Mouse (Mus musculus) heart, embryonic 13.5 days (tissue): ENCODE data around the gene Prkg1. TPM values are rescaled to one million over a fixed set of nuclear protein-coding genes. Genes with fewer than 3 reads are reported as not detected.
A peak's percentile ranks its signal among the peaks of the same experiment; 100 is the strongest.

Experiments
- ATAC-seq: fragments of 200-750 bp; cut with Nextera tagmentation; 2 replicates; pipeline ENCODE4 v1.8.0; 2017; ENCODE audit warnings: moderate TSS enrichment; ENCODE audit not compliant: insufficient number of reproducible peaks, low FRiP score, low TSS enrichment; ENCODE audit errors: extremely low read depth
- H3K27ac ChIP-seq: fragments of 300-500 bp; sonication (generic); replicated peaks from 2 replicates; pipeline ENCODE4 v1.5.1; 2015; ENCODE audit warnings: moderate library complexity, mild to moderate bottlenecking, inconsistent platforms
- H3K27me3 ChIP-seq: fragments of 300-500 bp; sonication (generic); replicated peaks from 2 replicates; pipeline ENCODE4 v1.6.1; 2015; ENCODE audit warnings: mild to moderate bottlenecking, inconsistent platforms
- H3K36me3 ChIP-seq: fragments of 300-500 bp; sonication (generic); 2 replicates; pipeline ENCODE4 v1.6.1; 2015; ENCODE audit warnings: mild to moderate bottlenecking, inconsistent platforms
- H3K4me1 ChIP-seq: fragments of 300-500 bp; sonication (generic); 2 replicates; pipeline ENCODE4 v1.6.1; 2015; ENCODE audit warnings: inconsistent platforms
- H3K4me2 ChIP-seq: fragments of 300-500 bp; sonication (generic); 2 replicates; pipeline ENCODE4 v1.6.1; 2015; ENCODE audit warnings: inconsistent platforms, mild to moderate bottlenecking, moderate library complexity
- H3K4me3 ChIP-seq: fragments of 300-500 bp; sonication (generic); 2 replicates; pipeline ENCODE4 v1.5.1; 2015; ENCODE audit warnings: moderate library complexity, mild to moderate bottlenecking, inconsistent platforms
- H3K9ac ChIP-seq: fragments of 300-500 bp; sonication (generic); 2 replicates; pipeline ENCODE4 v1.6.1; 2015; ENCODE audit warnings: inconsistent platforms, mild to moderate bottlenecking, moderate library complexity
- H3K9me3 ChIP-seq: fragments of 300-500 bp; sonication (generic); 2 replicates; pipeline ENCODE4 v1.6.1; 2016; ENCODE audit warnings: inconsistent platforms
- WGBS: fragments of 180-500 bp; shearing (Covaris S2); methylation state at CpG from one replicate; pipeline ENCODE4 v1.1.7; 2015; ENCODE audit warnings: mixed read lengths; 5-methylcytosine and 5-hydroxymethylcytosine counted together
- polyA plus RNA-seq: library from polyadenylated mRNA; unstranded; fragments of >200 nt; fragmentation: Nextera tagmentation; extraction: Ambion mirVana; gene quantifications from 2 replicates; pipeline ENCODE4 v1.2.1, GENCODE M21; 2015

Prkg1 gene
- 6.4 and 6.9 TPM in 2 replicates for polyA plus RNA-seq

GRCm38 (mm10) chr19:31764801-31765340, at the start of gene Prkg1:
TSS of gene Prkg1 (minus strand) at chr19:31765033.
- peaks cover 34% of the 10 kb centered on the region for H3K4me1 ChIP-seq
- peak within 1 kb of the TSS; percentile 83 for H3K4me2 ChIP-seq
- H3K36me3 ChIP-seq: no peaks in the 10 kb centered on the region
- peak within 1 kb of the TSS; percentile 89 for H3K9ac ChIP-seq
- peak within 1 kb of the TSS; percentile 81 for H3K4me3 ChIP-seq
- no peaks in the 10 kb centered on the region for H3K27me3 ChIP-seq
- no peaks in the 10 kb centered on the region for H3K9me3 ChIP-seq
- peak within 1 kb of the TSS; percentile 98 for H3K27ac ChIP-seq
- ATAC-seq: peak; percentile 61; the same call in 1 of the 2 replicates
- under 1% methylated on average over 23 of the region's 23 CpGs for WGBS

- no peaks in the 10 kb centered on the region for H3K9me3 ChIP-seq
- WGBS: 62% methylated on average over 4 of the region's 4 CpGs
- H3K27ac ChIP-seq: no peak overlapping the region
- no peaks in the 10 kb centered on the region for H3K4me1 ChIP-seq
- ATAC-seq: no peak
- no peak overlapping the region for H3K9ac ChIP-seq
- no peaks in the 10 kb centered on the region for H3K36me3 ChIP-seq
- H3K4me2 ChIP-seq: no peak overlapping the region
- no peaks in the 10 kb centered on the region for H3K27me3 ChIP-seq
- H3K4me3 ChIP-seq: no peak overlapping the region
Observed at GRCm38 (mm10) chr19:31813087-31813486, 48.3 kb upstream of the Prkg1 start.

- Histone ChIP-seq H3K4me2 (no peak overlapping the region), H3K9me3 (no peaks in the 10 kb centered on the region), H3K27ac (no peak overlapping the region), H3K36me3 (no peaks in the 10 kb centered on the region), H3K4me1 (no peaks in the 10 kb centered on the region), H3K4me3 (no peak overlapping the region), H3K27me3 (no peaks in the 10 kb centered on the region), H3K9ac (no peak overlapping the region)
- no peak for ATAC-seq
- WGBS: 30% methylated on average over 5 of the region's 5 CpGs
Observed at GRCm38 (mm10) chr19:31811371-31811770, 46.5 kb upstream of the Prkg1 start.

- Histone ChIP-seq H3K27ac (no peak overlapping the region), H3K9ac (no peak overlapping the region), H3K9me3 (no peaks in the 10 kb centered on the region), H3K27me3 (no peaks in the 10 kb centered on the region), H3K4me1 (peaks cover 4% of the 10 kb centered on the region), H3K36me3 (no peaks in the 10 kb centered on the region), H3K4me2 (0 out of 2 replicates have a peak overlapping the region, but pooled peaks have one; percentile 10), H3K4me3 (no peak overlapping the region)
- 35% methylated on average over 7 of the region's 7 CpGs for WGBS
- no peak for ATAC-seq
Observed at GRCm38 (mm10) chr19:31805391-31805790, 40.6 kb upstream of the Prkg1 start.

DNA sequence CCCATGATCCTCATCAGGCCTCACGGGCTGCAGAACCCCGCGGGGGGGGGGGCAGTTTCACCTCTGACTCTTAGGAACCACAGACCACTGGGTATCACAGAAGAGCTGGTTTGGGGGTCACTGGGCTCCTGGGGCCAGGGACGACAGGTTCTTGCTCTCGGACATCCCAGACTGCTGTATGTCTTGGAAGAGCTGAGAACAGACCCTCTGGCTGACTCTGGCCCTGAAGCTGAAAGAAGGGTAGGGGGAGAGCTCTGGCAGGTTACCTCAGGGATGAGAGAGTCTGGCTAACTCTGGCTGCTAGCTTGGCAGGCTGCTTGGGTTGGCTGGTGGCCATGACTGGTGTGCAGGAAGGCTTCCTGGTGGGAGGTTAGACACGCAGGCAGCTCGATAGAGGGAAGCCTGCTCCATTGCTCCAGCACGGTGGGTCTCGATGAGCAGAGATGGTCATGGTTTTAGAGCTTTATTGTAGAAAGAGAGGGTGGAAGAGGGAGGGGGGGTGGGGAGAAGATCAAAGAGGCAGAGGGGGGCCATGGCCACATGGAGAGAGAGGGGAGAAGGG, 30.7 kb upstream of the Prkg1 start:
- H3K4me2 ChIP-seq: no peak overlapping the region
- no peak overlapping the region for H3K27ac ChIP-seq
- H3K9ac ChIP-seq: no peak overlapping the region
- no peak for ATAC-seq
- H3K27me3 ChIP-seq: no peaks in the 10 kb centered on the region
- H3K9me3 ChIP-seq: no peaks in the 10 kb centered on the region
- no peak overlapping the region for H3K4me3 ChIP-seq
- 53% methylated on average over 9 of the region's 9 CpGs for WGBS
- H3K4me1 ChIP-seq: peaks cover 5% of the 10 kb centered on the region
- H3K36me3 ChIP-seq: no peaks in the 10 kb centered on the region

DNA sequence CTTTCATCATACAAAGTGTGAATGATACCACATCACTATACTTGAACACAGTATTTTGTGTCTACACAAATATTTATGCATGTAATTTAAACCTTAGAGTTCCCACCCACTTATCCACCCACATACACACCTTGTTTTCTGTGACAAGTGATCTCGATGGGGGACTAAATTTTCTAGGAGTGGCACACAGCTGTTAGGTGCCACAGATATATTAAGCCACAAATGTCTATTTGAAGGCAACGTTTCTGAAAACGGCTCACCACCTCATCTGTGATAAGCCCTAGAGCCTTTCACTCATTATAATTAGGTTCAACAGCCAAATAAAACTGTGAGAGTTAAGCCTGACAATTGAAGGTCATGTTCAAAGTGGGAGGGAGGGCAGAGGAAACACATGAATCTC, 26.9 kb upstream of the Prkg1 start:
- Histone ChIP-seq H3K9me3 (no peaks in the 10 kb centered on the region), H3K4me2 (no peak overlapping the region), H3K4me3 (no peak overlapping the region), H3K9ac (no peak overlapping the region), H3K27ac (0 out of 2 replicates have a peak overlapping the region, but pooled peaks have one; percentile 16), H3K27me3 (no peaks in the 10 kb centered on the region), H3K36me3 (no peaks in the 10 kb centered on the region), H3K4me1 (peaks cover 5% of the 10 kb centered on the region)
- WGBS: 16% methylated on average over 3 of the region's 3 CpGs
- ATAC-seq: no peak

GRCm38 (mm10) chr19:31781521-31782018, 16.7 kb upstream of the Prkg1 start:
- H3K27ac ChIP-seq: 0 out of 2 replicates have a peak overlapping the region, but pooled peaks have one; percentile 2
- 71% methylated on average over 3 of the region's 3 CpGs for WGBS
- H3K4me2 ChIP-seq: no peak overlapping the region
- H3K36me3 ChIP-seq: no peaks in the 10 kb centered on the region
- H3K4me3 ChIP-seq: no peak overlapping the region
- no peaks in the 10 kb centered on the region for H3K27me3 ChIP-seq
- no peak for ATAC-seq
- H3K9me3 ChIP-seq: no peaks in the 10 kb centered on the region
- H3K9ac ChIP-seq: no peak overlapping the region
- peaks cover 20% of the 10 kb centered on the region for H3K4me1 ChIP-seq

DNA sequence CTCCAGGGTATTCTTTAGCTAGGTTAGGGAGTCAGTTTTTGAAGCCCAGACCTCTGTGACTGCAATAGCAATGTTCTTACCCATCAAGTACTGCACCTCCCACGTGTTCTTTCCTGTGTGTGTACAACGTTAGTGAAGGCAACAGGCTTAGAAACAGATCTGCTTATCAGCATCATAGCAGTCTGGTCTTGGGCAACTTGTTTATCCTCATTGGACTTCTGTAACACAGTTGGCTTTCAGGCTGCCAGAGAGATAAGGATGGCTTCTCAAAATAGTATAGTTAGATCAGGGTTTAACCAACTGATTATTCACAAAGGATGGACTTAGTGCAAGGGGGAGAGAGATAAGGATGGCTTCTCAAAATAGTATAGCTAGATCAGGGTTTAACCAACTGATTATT, 16.2 kb upstream of the Prkg1 start:
- Histone ChIP-seq H3K9ac (no peak overlapping the region), H3K4me2 (no peak overlapping the region), H3K4me3 (no peak overlapping the region), H3K9me3 (no peaks in the 10 kb centered on the region), H3K27ac (no peak overlapping the region), H3K36me3 (no peaks in the 10 kb centered on the region), H3K4me1 (peaks cover 20% of the 10 kb centered on the region), H3K27me3 (no peaks in the 10 kb centered on the region)
- no peak for ATAC-seq
- WGBS: 9% methylated on average over 2 of the region's 2 CpGs

DNA sequence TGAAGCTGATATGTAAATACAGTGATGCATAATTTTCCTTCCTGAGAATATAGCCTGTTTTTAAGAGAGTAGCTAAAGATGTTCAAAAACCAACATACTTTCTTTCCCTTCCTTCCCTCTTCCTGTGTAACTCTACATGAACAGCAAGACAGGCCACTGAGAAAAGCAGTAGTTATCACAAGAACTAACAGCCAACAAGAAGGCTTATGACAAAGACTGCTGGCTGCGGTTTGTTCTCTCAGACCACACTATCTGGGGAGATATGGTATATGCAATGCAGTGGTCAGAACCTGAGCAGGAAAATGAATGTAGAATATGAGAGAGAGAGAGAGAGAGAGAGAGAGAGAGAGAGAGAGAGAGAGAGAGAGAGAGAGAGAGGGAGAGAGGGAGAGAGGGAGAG, 15.4 kb upstream of the Prkg1 start:
- no peak overlapping the region for H3K4me2 ChIP-seq
- H3K36me3 ChIP-seq: no peaks in the 10 kb centered on the region
- peaks cover 20% of the 10 kb centered on the region for H3K4me1 ChIP-seq
- 49% methylated on average over 1 of the region's 1 CpGs for WGBS
- no peak overlapping the region for H3K9ac ChIP-seq
- no peaks in the 10 kb centered on the region for H3K27me3 ChIP-seq
- no peak overlapping the region for H3K27ac ChIP-seq
- no peaks in the 10 kb centered on the region for H3K9me3 ChIP-seq
- no peak overlapping the region for H3K4me3 ChIP-seq
- ATAC-seq: no peak

GRCm38 (mm10) chr19:31779021-31779420, 14.2 kb upstream of the Prkg1 start:
- H3K27me3 ChIP-seq: no peaks in the 10 kb centered on the region
- WGBS: 24% methylated on average over 4 of the region's 4 CpGs
- ATAC-seq: no peak
- no peak overlapping the region for H3K9ac ChIP-seq
- H3K9me3 ChIP-seq: no peaks in the 10 kb centered on the region
- no peak overlapping the region for H3K4me2 ChIP-seq
- peaks cover 20% of the 10 kb centered on the region for H3K4me1 ChIP-seq
- no peaks in the 10 kb centered on the region for H3K36me3 ChIP-seq
- H3K27ac ChIP-seq: 0 out of 2 replicates have a peak overlapping the region, but pooled peaks have one; percentile 20
- H3K4me3 ChIP-seq: no peak overlapping the region

GRCm38 (mm10) chr19:31767004-31767403, 2.2 kb upstream of the Prkg1 start:
- no peak overlapping the region for H3K4me2 ChIP-seq
- ATAC-seq: no peak
- H3K9ac ChIP-seq: no peak overlapping the region
- no peak overlapping the region for H3K4me3 ChIP-seq
- H3K9me3 ChIP-seq: no peaks in the 10 kb centered on the region
- 8% methylated on average over 3 of the region's 3 CpGs for WGBS
- H3K27me3 ChIP-seq: no peaks in the 10 kb centered on the region
- peaks cover 16% of the 10 kb centered on the region for H3K4me1 ChIP-seq
- H3K27ac ChIP-seq: no peak overlapping the region
- no peaks in the 10 kb centered on the region for H3K36me3 ChIP-seq

GRCm38 (mm10) chr19:31765451-31765850, 618 bp upstream of the Prkg1 start:
- Histone ChIP-seq H3K27me3 (no peaks in the 10 kb centered on the region), H3K4me2 (peak overlapping the region; percentile 83), H3K36me3 (no peaks in the 10 kb centered on the region), H3K4me1 (peaks cover 28% of the 10 kb centered on the region), H3K27ac (peak overlapping the region; percentile 98), H3K9me3 (no peaks in the 10 kb centered on the region), H3K4me3 (peak overlapping the region; percentile 81), H3K9ac (peak overlapping the region; percentile 89)
- WGBS: 26% methylated on average over 4 of the region's 4 CpGs
- ATAC-seq: no peak
